Mouse (Mus musculus) megakaryocyte progenitor cell, adult 5-6 weeks (primary cell): ENCODE data around the gene Cd302. TPM values are rescaled to one million over a fixed set of nuclear protein-coding genes. Genes with fewer than 3 reads are reported as not detected.

Experiments
- total RNA-seq, 2 experiments: library from RNA; stranded (forward) in 1 of 2; stranded (reverse) in 1 of 2; fragments of 157-497, 149-512 nt in 1 of 2; fragments of 200-1000 nt in 1 of 2; gene quantifications; 2 replicates each; pipeline versions ENCODE4 v1.2.3 to v1.2.4; 2015 to 2017

Gene Cd302
- total RNA-seq, 2 experiments from 2014 or later: 0.29 to 4.2 TPM

Other genes starting within 250 kb of the Cd302 start
- gene Baz2b, start 74.6 kb downstream of the Cd302 start, total RNA-seq (2015): 59.4 and 70.1 TPM in 2 replicates
- 95.7 and 107 TPM in 2 replicates for gene Baz2b, start 74.6 kb downstream of the Cd302 start, total RNA-seq (2017)
- gene March7, start 74.6 kb downstream of the Cd302 start, total RNA-seq (2015): 63.5 and 73.5 TPM in 2 replicates
- 55.4 and 65.6 TPM in 2 replicates for gene March7, start 74.6 kb downstream of the Cd302 start, total RNA-seq (2017)
- 2.5 and 3.4 TPM in 2 replicates for gene Ly75, start 98.8 kb upstream of the Cd302 start, total RNA-seq (2015)
- gene Ly75, start 98.8 kb upstream of the Cd302 start, total RNA-seq (2017): 4.4 and 4.5 TPM in 2 replicates